Mouse (Mus musculus) limb, embryonic 12.5 days (tissue): ENCODE measurements at regions not wholly inside any gene's neighbourhood (a gene's known extent, or its start where the extent isn't known, plus 50 kb on each side); places are given as distances from the start of the nearest gene placed in this dataset.
A peak's percentile ranks its signal among the peaks of the same experiment; 100 is the strongest.

Source experiments
- ATAC-seq: fragments of 200-750 bp; cut with Nextera tagmentation; 2 replicates; pipeline ENCODE4 v1.8.0; 2017; ENCODE audit warnings: low read depth, moderate TSS enrichment; ENCODE audit not compliant: insufficient number of reproducible peaks, insufficient read depth, low FRiP score, low TSS enrichment
- H3K27ac ChIP-seq: fragments of 300-500 bp; sonication (generic); 2 replicates; pipeline ENCODE4 v1.5.1; 2016; ENCODE audit warnings: mild to moderate bottlenecking, moderate library complexity
- H3K27me3 ChIP-seq: fragments of 300-500 bp; sonication (generic); 2 replicates; pipeline ENCODE4 v1.6.1; 2016; ENCODE audit warnings: mild to moderate bottlenecking, moderate library complexity
- H3K36me3 ChIP-seq: fragments of 300-500 bp; sonication (generic); 2 replicates; pipeline ENCODE4 v1.6.1; 2016; ENCODE audit warnings: mild to moderate bottlenecking, moderate library complexity
- H3K4me1 ChIP-seq: fragments of 300-500 bp; sonication (generic); replicated peaks from 2 replicates; pipeline ENCODE4 v1.6.1; 2016
- H3K4me2 ChIP-seq: fragments of 300-500 bp; sonication (generic); 2 replicates; pipeline ENCODE4 v1.6.1; 2016; ENCODE audit warnings: mild to moderate bottlenecking, moderate library complexity
- H3K4me3 ChIP-seq: fragments of 300-500 bp; sonication (generic); replicated peaks from 2 replicates; pipeline ENCODE4 v1.5.1; 2016; ENCODE audit warnings: mild to moderate bottlenecking
- H3K9ac ChIP-seq: fragments of 300-500 bp; sonication (generic); replicated peaks from 2 replicates; pipeline ENCODE4 v1.6.1; 2016; ENCODE audit warnings: mild to moderate bottlenecking, moderate library complexity
- H3K9me3 ChIP-seq: fragments of 300-500 bp; sonication (generic); 2 replicates; pipeline ENCODE4 v1.6.1; 2016; ENCODE audit warnings: mild to moderate bottlenecking, moderate library complexity
- WGBS: fragments of 180-500 bp; shearing (Covaris S2); methylation state at CpG from one replicate; pipeline ENCODE4 v1.1.7; 2016; 5-methylcytosine and 5-hydroxymethylcytosine counted together

DNA sequence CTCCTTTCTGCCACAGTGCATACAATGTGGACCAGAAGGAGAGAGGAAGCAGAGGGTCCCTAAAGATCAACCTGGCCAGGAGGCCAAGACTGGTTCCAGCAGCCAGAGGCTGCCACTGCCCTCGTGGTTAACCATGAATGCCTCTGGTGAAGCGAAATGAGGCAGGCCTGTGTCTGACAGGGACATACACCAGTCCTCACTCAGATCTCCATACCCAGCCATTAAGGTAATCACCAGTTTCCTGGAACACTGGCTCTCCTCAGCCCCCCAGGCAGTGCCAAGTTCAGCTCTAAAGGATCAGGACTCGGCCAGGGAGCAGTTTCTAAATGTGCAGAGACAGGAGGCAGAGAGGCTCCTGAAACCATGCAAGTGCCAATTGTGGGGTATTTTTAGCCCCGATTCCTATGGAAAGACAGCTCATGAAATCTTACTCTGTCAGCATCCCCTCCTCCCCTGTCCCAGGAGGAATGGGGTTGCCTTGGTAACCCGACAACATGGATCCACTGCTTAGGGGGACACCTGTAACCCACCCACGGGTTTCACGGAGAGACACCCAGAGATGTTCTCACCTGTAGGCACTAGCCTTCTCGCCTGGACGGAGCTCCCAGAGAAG, 103.6 kb downstream of the Ier5 start:
- H3K27ac ChIP-seq = no peak overlapping the region
- no peak overlapping the region for H3K9ac ChIP-seq
- no peaks in the 10 kb centered on the region for H3K27me3 ChIP-seq
- 65% methylated on average over 9 of the region's 9 CpGs for WGBS
- H3K36me3 ChIP-seq = no peaks in the 10 kb centered on the region
- ATAC-seq = peak; percentile 21; the same call in 1 of the 2 replicates
- no peaks in the 10 kb centered on the region for H3K9me3 ChIP-seq
- H3K4me3 ChIP-seq = no peak overlapping the region
- H3K4me1 ChIP-seq = peaks cover 12% of the 10 kb centered on the region
- no peak overlapping the region for H3K4me2 ChIP-seq

DNA sequence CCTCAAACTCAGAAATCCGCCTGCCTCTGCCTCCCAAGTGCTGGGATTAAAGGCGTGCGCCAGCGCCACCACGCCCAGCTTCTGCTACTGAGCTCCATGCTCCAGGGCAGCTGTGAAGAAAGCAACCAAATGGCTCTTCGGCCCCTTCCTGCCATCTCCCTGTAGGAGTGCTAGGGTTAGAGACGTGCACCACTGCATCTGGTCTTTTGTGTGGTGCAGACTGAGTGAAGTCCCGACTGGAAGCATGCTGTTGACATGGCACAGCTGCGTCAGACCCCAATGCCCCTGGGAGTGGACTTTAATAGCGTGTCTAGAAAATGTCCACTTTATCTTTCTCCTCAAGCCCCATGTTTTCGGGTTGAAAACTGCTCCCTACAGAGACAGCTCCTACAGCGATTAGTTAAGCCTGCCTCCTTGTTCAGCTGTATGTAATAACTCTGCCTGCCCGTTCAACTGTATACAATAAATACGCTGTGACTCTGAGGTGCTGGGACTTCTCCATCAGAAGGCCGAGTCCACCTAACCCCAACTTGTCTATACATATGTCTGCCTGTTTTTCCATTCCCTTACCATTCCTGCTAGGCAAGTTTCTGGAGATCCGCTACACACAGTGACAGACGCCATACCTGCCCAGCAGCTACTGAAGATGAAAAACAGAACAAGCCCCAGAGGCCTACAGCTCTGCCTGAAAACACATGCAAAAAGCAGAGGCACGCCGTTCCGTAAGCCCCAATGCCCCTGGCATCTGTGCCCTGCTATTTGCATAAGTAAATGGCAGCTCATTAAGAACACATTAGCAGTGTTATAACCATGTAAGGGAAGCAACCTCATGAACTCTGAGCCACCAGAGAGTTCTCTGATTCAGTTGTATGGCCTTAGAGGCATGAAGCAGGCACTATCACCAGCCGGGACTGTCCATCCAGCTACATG, 105.2 kb downstream of the Ier5 start:
- no peak overlapping the region for H3K4me3 ChIP-seq
- no peaks in the 10 kb centered on the region for H3K36me3 ChIP-seq
- no peak overlapping the region for H3K27ac ChIP-seq
- H3K4me1 ChIP-seq = peaks cover 12% of the 10 kb centered on the region
- no peaks in the 10 kb centered on the region for H3K27me3 ChIP-seq
- no peaks in the 10 kb centered on the region for H3K9me3 ChIP-seq
- H3K9ac ChIP-seq = no peak overlapping the region
- 74% methylated on average over 21 of the region's 21 CpGs for WGBS
- no peak overlapping the region for H3K4me2 ChIP-seq
- ATAC-seq = no peak

- Histone ChIP-seq H3K36me3 (no peaks in the 10 kb centered on the region), H3K9me3 (no peaks in the 10 kb centered on the region), H3K4me2 (no peak overlapping the region), H3K9ac (no peak overlapping the region), H3K4me1 (no peaks in the 10 kb centered on the region), H3K27me3 (no peaks in the 10 kb centered on the region), H3K4me3 (no peak overlapping the region), H3K27ac (no peak overlapping the region)
- WGBS = 82% methylated on average over 7 of the region's 7 CpGs
- ATAC-seq = no peak
These were observed 99.0 kb upstream of the Cacna1e start for GRCm38 (mm10) chr1:154983325-154983724.

- no peak for ATAC-seq
- WGBS = 92% methylated on average over 9 of the region's 9 CpGs
- H3K9me3 ChIP-seq = no peaks in the 10 kb centered on the region
These were observed 98.5 kb upstream of the Cacna1e start for GRCm38 (mm10) chr1:154982836-154983235.

DNA sequence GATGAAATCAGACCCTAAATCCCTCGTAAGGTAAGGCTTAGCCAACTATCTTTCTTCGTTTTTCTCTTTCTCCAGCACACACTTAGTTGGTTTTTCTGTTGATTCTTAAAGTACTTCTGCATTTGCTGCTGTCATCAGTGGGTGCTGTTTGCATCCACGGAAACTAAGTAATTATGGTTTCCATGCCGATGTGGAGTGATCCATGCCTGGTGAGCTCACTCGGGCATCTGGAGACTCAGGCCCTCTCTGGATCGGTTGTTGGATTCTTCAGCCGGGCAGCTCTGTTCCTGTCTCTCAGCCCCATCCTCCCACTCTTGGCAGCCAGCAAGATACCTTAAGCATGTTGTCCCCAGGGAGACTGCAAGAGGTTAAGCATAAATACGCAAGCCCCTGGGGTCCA, 97.4 kb upstream of the Cacna1e start:
- Histone ChIP-seq H3K4me3 (no peak overlapping the region), H3K36me3 (no peaks in the 10 kb centered on the region), H3K27ac (no peak overlapping the region), H3K4me1 (no peaks in the 10 kb centered on the region), H3K4me2 (no peak overlapping the region), H3K9ac (no peak overlapping the region), H3K27me3 (no peaks in the 10 kb centered on the region), H3K9me3 (no peaks in the 10 kb centered on the region)
- ATAC-seq = no peak
- WGBS = 79% methylated on average over 8 of the region's 8 CpGs

More at GRCm38 (mm10) chr1:154982836-154983235, 98.5 kb upstream of the Cacna1e start:
- H3K27ac ChIP-seq = no peak overlapping the region
- H3K36me3 ChIP-seq = no peaks in the 10 kb centered on the region
- H3K4me2 ChIP-seq = no peak overlapping the region
- no peak overlapping the region for H3K9ac ChIP-seq
- H3K27me3 ChIP-seq = no peaks in the 10 kb centered on the region
- no peak overlapping the region for H3K4me3 ChIP-seq
- H3K4me1 ChIP-seq = no peaks in the 10 kb centered on the region

GRCm38 (mm10) chr1:154975732-154976131, 91.4 kb upstream of the Cacna1e start:
- H3K4me1 ChIP-seq = no peaks in the 10 kb centered on the region
- no peak for ATAC-seq
- H3K27me3 ChIP-seq = no peaks in the 10 kb centered on the region
- 86% methylated on average over 4 of the region's 4 CpGs for WGBS
- no peaks in the 10 kb centered on the region for H3K9me3 ChIP-seq
- no peak overlapping the region for H3K9ac ChIP-seq
- no peak overlapping the region for H3K4me2 ChIP-seq
- no peak overlapping the region for H3K27ac ChIP-seq
- H3K4me3 ChIP-seq = no peak overlapping the region
- no peaks in the 10 kb centered on the region for H3K36me3 ChIP-seq

- Histone ChIP-seq H3K9ac (no peak overlapping the region), H3K4me1 (no peaks in the 10 kb centered on the region), H3K27ac (no peak overlapping the region), H3K36me3 (no peaks in the 10 kb centered on the region), H3K9me3 (0 out of 2 replicates have a peak, but pooled peaks cover 4% of the 10 kb centered on the region), H3K4me3 (no peak overlapping the region), H3K27me3 (no peaks in the 10 kb centered on the region), H3K4me2 (no peak overlapping the region)
- ATAC-seq = no peak
- 87% methylated on average over 4 of the region's 4 CpGs for WGBS
These were observed 77.0 kb upstream of the Cacna1e start for GRCm38 (mm10) chr1:154961271-154961670.

- H3K27me3 ChIP-seq = no peaks in the 10 kb centered on the region
- H3K4me3 ChIP-seq = no peak overlapping the region
- no peaks in the 10 kb centered on the region for H3K9me3 ChIP-seq
- no peaks in the 10 kb centered on the region for H3K36me3 ChIP-seq
- H3K4me2 ChIP-seq = no peak overlapping the region
- WGBS = 55% methylated on average over 5 of the region's 5 CpGs
- H3K4me1 ChIP-seq = 0 out of 2 replicates have a peak, but pooled peaks cover 2% of the 10 kb centered on the region
- no peak overlapping the region for H3K27ac ChIP-seq
- no peak overlapping the region for H3K9ac ChIP-seq
- ATAC-seq = no peak
These were observed 72.3 kb upstream of the Cacna1e start for GRCm38 (mm10) chr1:154956625-154957031.

DNA sequence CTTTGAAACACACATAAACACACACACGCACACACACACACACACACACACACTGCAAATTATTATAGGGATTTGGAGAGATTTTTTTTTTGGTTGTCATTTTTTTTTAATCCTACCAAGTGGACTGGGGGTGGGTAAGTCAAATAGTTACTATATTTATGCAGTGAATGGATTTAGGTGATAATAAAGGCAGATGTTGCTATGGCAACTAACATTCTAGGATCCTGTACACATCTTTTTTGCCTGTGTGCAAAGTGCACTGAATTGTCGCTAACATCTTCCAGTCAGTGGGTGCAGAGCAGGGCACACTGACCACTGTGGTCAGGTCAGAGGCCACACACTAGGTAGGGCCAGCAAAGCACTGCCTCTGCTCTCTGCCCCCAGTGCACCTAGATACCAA, 68.4 kb upstream of the Cacna1e start:
- H3K4me3 ChIP-seq = no peak overlapping the region
- no peaks in the 10 kb centered on the region for H3K36me3 ChIP-seq
- H3K27ac ChIP-seq = no peak overlapping the region
- no peaks in the 10 kb centered on the region for H3K9me3 ChIP-seq
- H3K9ac ChIP-seq = no peak overlapping the region
- H3K4me2 ChIP-seq = no peak overlapping the region
- ATAC-seq = no peak
- H3K27me3 ChIP-seq = no peaks in the 10 kb centered on the region
- 0 out of 2 replicates have a peak, but pooled peaks cover 2% of the 10 kb centered on the region for H3K4me1 ChIP-seq
- WGBS = 89% methylated on average over 2 of the region's 2 CpGs
